37 mouse cellular contexts compared by ENCODE assay signal in genomic region chr2:118782303-118782702, GRCm38 (mm10). TPM values are rescaled to one million over a fixed set of nuclear protein-coding genes. Genes with fewer than 3 reads are reported as not detected.
DNase-seq lines count a peak whose midpoint lies in the region; ATAC-seq and TF ChIP-seq lines count a peak whose summit lies in the region.
"Had no signal": no experiment of that assay in that cellular context is flagged by ENCODE, and none has a peak within 500 bp of the region (broad histone marks: within the 10 kb centered on the region; RNA-seq: fewer than 3 reads in every experiment).

No protein-coding gene starts in this region.

- H3K9ac ChIP-seq in liver, postnatal 0 days (replicated peaks) = no peak overlapping the region
- H3K9ac ChIP-seq in liver, embryonic 12.5 days = no peak overlapping the region
- H3K9ac ChIP-seq in midbrain, embryonic 11.5 days (ENCODE audit: low read length) = no peak overlapping the region
- H3K9ac ChIP-seq: embryonic facial prominence, embryonic 15.5 days; hindbrain, embryonic 12.5 days; limb, embryonic 12.5 days; liver, embryonic 13.5 days; lung, embryonic 15.5 days had no signal

- H3K27me3 ChIP-seq in liver, postnatal 0 days (ENCODE audit: insufficient read depth, low read length) = peaks cover 10% of the 10 kb centered on the region; the same call in 1 of the 2 replicates
- peaks cover 46% of the 10 kb centered on the region for H3K27me3 ChIP-seq in liver, embryonic 12.5 days (replicated peaks)
- H3K27me3 ChIP-seq in midbrain, embryonic 11.5 days (ENCODE audit: control insufficient read depth, insufficient read depth, low read length) = no peaks in the 10 kb centered on the region
- H3K27me3 ChIP-seq in limb, embryonic 10.5 days (ENCODE audit: low read depth, poor library complexity, severe bottlenecking) = peaks cover 17% of the 10 kb centered on the region

- peaks cover 11% of the 10 kb centered on the region for H3K4me1 ChIP-seq in liver, postnatal 0 days (ENCODE audit: insufficient read depth)
- H3K4me1 ChIP-seq in liver, embryonic 12.5 days = peaks cover 41% of the 10 kb centered on the region
- peaks cover 6% of the 10 kb centered on the region for H3K4me1 ChIP-seq in midbrain, embryonic 11.5 days (ENCODE audit: control insufficient read depth, insufficient read depth, low read length)
- peaks cover 14% of the 10 kb centered on the region for H3K4me1 ChIP-seq in limb, embryonic 10.5 days

- no peak for ATAC-seq in liver, postnatal 0 days
- ATAC-seq in liver, embryonic 12.5 days = no peak
- ATAC-seq in midbrain, embryonic 11.5 days (ENCODE audit: low FRiP score) = no peak
- ATAC-seq: forebrain, embryonic 14.5 days; hindbrain, postnatal 0 days had no signal

- H3K4me2 ChIP-seq in liver, postnatal 0 days (ENCODE audit: low read depth, low read length) = no peak overlapping the region
- no peak overlapping the region for H3K4me2 ChIP-seq in liver, embryonic 12.5 days
- H3K4me2 ChIP-seq in midbrain, embryonic 11.5 days = no peak overlapping the region
- H3K4me2 ChIP-seq: embryonic facial prominence, embryonic 15.5 days; heart, embryonic 11.5 days; hindbrain, embryonic 12.5 days; limb, embryonic 12.5 days; liver, embryonic 13.5 days; lung, embryonic 15.5 days had no signal

- no peak for TF ChIP-seq CTCF in liver, postnatal 0 days (IDR thresholded peaks at IDR 0.05; ENCODE audit: low read depth)
- no peak for TF ChIP-seq CTCF in layer of hippocampus, adult 2 months (conservative IDR thresholded peaks at IDR 0.05)

- peak; percentile 41 for TF ChIP-seq EP300 in liver, postnatal 0 days (IDR thresholded peaks at IDR 0.05; ENCODE audit: low read depth)

- 28% methylated on average over 4 of the region's 4 CpGs for WGBS in liver, postnatal 0 days (ENCODE audit: insufficient replicate concordance)
- 27% methylated on average over 4 of the region's 4 CpGs for WGBS in liver, embryonic 12.5 days (ENCODE audit: insufficient replicate concordance)
- 69% methylated on average over 4 of the region's 4 CpGs for WGBS in midbrain, embryonic 11.5 days
- WGBS in limb, embryonic 10.5 days = 71% methylated on average over 4 of the region's 4 CpGs

- no peak for DNase-seq in liver, postnatal 0 days
- DNase-seq in 416B (ENCODE audit: low read depth) = peak; percentile 77
- DNase-seq in MN1 (ENCODE audit: low spot score) = peak; percentile 44
- peak; percentile 39 for DNase-seq in lung, postnatal 10 days
- DNase-seq in layer of hippocampus, adult 2 months (ENCODE audit: low spot score in 2 of 2) = no peak
- no peak for DNase-seq in midbrain, embryonic 11.5 days (ENCODE audit: low spot score, missing footprints)
- no peak for DNase-seq in limb, embryonic 10.5 days (ENCODE audit: low spot score)
- DNase-seq: adrenal gland, postnatal 14 days; cerebellum, adult 18-20 months; cerebellum, postnatal 14 days; gastrocnemius, adult 2 months; gastrocnemius, postnatal 36 days; heart, adult 18-20 months; heart, postnatal 36 days; kidney, adult 11 months; kidney, postnatal 14 days; liver, embryonic 13.5 days; midbrain, embryonic 14.5 days; retina, postnatal 1 day; right cerebral cortex, postnatal 14 days had no signal

- no peaks in the 10 kb centered on the region for H3K9me3 ChIP-seq in liver, postnatal 0 days (ENCODE audit: low read length)
- H3K9me3 ChIP-seq in liver, embryonic 12.5 days (replicated peaks) = no peaks in the 10 kb centered on the region
- no peaks in the 10 kb centered on the region for H3K9me3 ChIP-seq in midbrain, embryonic 11.5 days (ENCODE audit: control insufficient read depth, low read length)
- H3K9me3 ChIP-seq in limb, embryonic 10.5 days (replicated peaks) = no peaks in the 10 kb centered on the region
- H3K9me3 ChIP-seq: embryonic facial prominence, embryonic 10.5 days; embryonic facial prominence, embryonic 15.5 days; hindbrain, embryonic 12.5 days; limb, embryonic 12.5 days; liver, embryonic 13.5 days; lung, embryonic 15.5 days; megakaryocyte, embryonic 14.5 days had no signal

- no peak overlapping the region for H3K4me3 ChIP-seq in liver, postnatal 0 days (ENCODE audit: low read depth, low read length)
- no peak overlapping the region for H3K4me3 ChIP-seq in liver, embryonic 12.5 days
- H3K4me3 ChIP-seq in layer of hippocampus, adult 2 months = no peak overlapping the region
- H3K4me3 ChIP-seq in midbrain, embryonic 11.5 days (ENCODE audit: low read depth, low read length) = no peak overlapping the region
- no peak overlapping the region for H3K4me3 ChIP-seq in limb, embryonic 10.5 days
- H3K4me3 ChIP-seq: embryonic facial prominence, embryonic 10.5 days; embryonic facial prominence, embryonic 15.5 days; gastrocnemius, adult 2 months; hindbrain, embryonic 12.5 days; limb, embryonic 12.5 days; liver, embryonic 13.5 days; lung, embryonic 15.5 days; megakaryocyte, embryonic 14.5 days had no signal

- no peak overlapping the region for H3K27ac ChIP-seq in liver, postnatal 0 days (ENCODE audit: low read depth)
- no peak overlapping the region for H3K27ac ChIP-seq in liver, embryonic 12.5 days
- H3K27ac ChIP-seq in layer of hippocampus, adult 2 months = no peak overlapping the region
- no peak overlapping the region for H3K27ac ChIP-seq in midbrain, embryonic 11.5 days (ENCODE audit: low read depth, low read length)
- no peak overlapping the region for H3K27ac ChIP-seq in limb, embryonic 10.5 days
- H3K27ac ChIP-seq: embryonic facial prominence, embryonic 10.5 days; embryonic facial prominence, embryonic 15.5 days; gastrocnemius, adult 2 months; hindbrain, embryonic 12.5 days; hindbrain, postnatal 0 days; limb, embryonic 12.5 days; liver, embryonic 13.5 days; lung, embryonic 15.5 days had no signal

- H3K36me3 ChIP-seq in liver, postnatal 0 days (replicated peaks; ENCODE audit: insufficient read depth, low read length) = no peaks in the 10 kb centered on the region
- H3K36me3 ChIP-seq in liver, embryonic 12.5 days = no peaks in the 10 kb centered on the region
- no peaks in the 10 kb centered on the region for H3K36me3 ChIP-seq in midbrain, embryonic 11.5 days (ENCODE audit: control insufficient read depth, insufficient read depth, low read length)
- H3K36me3 ChIP-seq in limb, embryonic 10.5 days = no peaks in the 10 kb centered on the region
- H3K36me3 ChIP-seq: embryonic facial prominence, embryonic 10.5 days; embryonic facial prominence, embryonic 15.5 days; limb, embryonic 12.5 days; liver, embryonic 13.5 days; lung, embryonic 15.5 days had no signal

RNA-seq across cellular contexts. Expression of gene Disp2, which starts 2.8 kb away (rescaled TPM):
- polyA plus RNA-seq in liver, postnatal 0 days (2015; fragmentation: Nextera tagmentation; extraction: Ambion mirVana) = 0.06 and 0.14 TPM in 2 replicates
- polyA plus RNA-seq in liver, embryonic 12.5 days (2016; fragmentation: Nextera tagmentation; extraction: Ambion mirVana) = 0.35 and 0.37 TPM in 2 replicates
- 100 to 1,000 TPM; 263 to 273 TPM for total RNA-seq in layer of hippocampus, adult 2 months (2021)
- 7.8 and 8.0 TPM in 2 replicates for polyA plus RNA-seq in midbrain, embryonic 11.5 days (2014; fragmentation: Nextera tagmentation; extraction: Ambion mirVana)
- 0.04 and 0.11 TPM in 2 replicates for polyA plus RNA-seq in limb, embryonic 10.5 days (2016; fragmentation: Nextera tagmentation; extraction: Ambion mirVana)
- total RNA-seq: gastrocnemius, adult 2 months; gastrocnemius, postnatal 36 days; monocyte, adult 5-6 weeks had no signal

RNA-seq across cellular contexts. Expression of gene Phgr1, which starts 9.7 kb away (rescaled TPM):
- not detected in 2 replicates for polyA plus RNA-seq in liver, postnatal 0 days (2015; fragmentation: Nextera tagmentation; extraction: Ambion mirVana)
- polyA plus RNA-seq in liver, embryonic 12.5 days (2016; fragmentation: Nextera tagmentation; extraction: Ambion mirVana) = not detected in 2 replicates
- not detected for total RNA-seq in layer of hippocampus, adult 2 months (2021)
- not detected in 2 replicates for polyA plus RNA-seq in midbrain, embryonic 11.5 days (2014; fragmentation: Nextera tagmentation; extraction: Ambion mirVana)
- not detected in 2 replicates for polyA plus RNA-seq in limb, embryonic 10.5 days (2016; fragmentation: Nextera tagmentation; extraction: Ambion mirVana)
- total RNA-seq: adrenal gland, postnatal 14 days; gastrocnemius, adult 2 months; gastrocnemius, postnatal 36 days; heart, adult 18-20 months; heart, postnatal 36 days; hindbrain, postnatal 0 days; layer of hippocampus, postnatal 10 days; left cerebral cortex, adult 18-20 months; left cerebral cortex, postnatal 14 days; monocyte, adult 5-6 weeks had no signal
- polyA plus RNA-seq: embryonic facial prominence, embryonic 10.5 days; forebrain, embryonic 14.5 days; frontal cortex, adult 2 months; heart, embryonic 11.5 days; hindbrain, embryonic 12.5 days; hindbrain, postnatal 0 days; kidney, embryonic 14.5 days; limb, embryonic 12.5 days; liver, embryonic 13.5 days; lung, embryonic 15.5 days; midbrain, embryonic 14.5 days; neural tube, embryonic 14.5 days had no signal

RNA-seq across cellular contexts. Expression of gene Ccdc9b, which starts 19.8 kb away (rescaled TPM):
- polyA plus RNA-seq in liver, postnatal 0 days (2015; fragmentation: Nextera tagmentation; extraction: Ambion mirVana) = 0.36 and 0.52 TPM in 2 replicates
- polyA plus RNA-seq in liver, embryonic 12.5 days (2016; fragmentation: Nextera tagmentation; extraction: Ambion mirVana) = 0.36 and 0.39 TPM in 2 replicates
- 1 to 10 TPM; 7.6 to 9.6 TPM for total RNA-seq in layer of hippocampus, adult 2 months (2021)
- polyA plus RNA-seq in midbrain, embryonic 11.5 days (2014; fragmentation: Nextera tagmentation; extraction: Ambion mirVana) = 0.86 and 0.92 TPM in 2 replicates
- polyA plus RNA-seq in limb, embryonic 10.5 days (2016; fragmentation: Nextera tagmentation; extraction: Ambion mirVana) = 0.05 and 0.08 TPM in 2 replicates

RNA-seq across cellular contexts. Expression of gene Knstrn, which starts 31.5 kb away (rescaled TPM):
- polyA plus RNA-seq in liver, postnatal 0 days (2015; fragmentation: Nextera tagmentation; extraction: Ambion mirVana) = 28.8 and 31.4 TPM in 2 replicates
- 92.8 and 95.2 TPM in 2 replicates for polyA plus RNA-seq in liver, embryonic 12.5 days (2016; fragmentation: Nextera tagmentation; extraction: Ambion mirVana)
- total RNA-seq in layer of hippocampus, adult 2 months (2021) = 1 to 10 TPM; 1.5 to 3.2 TPM
- polyA plus RNA-seq in midbrain, embryonic 11.5 days (2014; fragmentation: Nextera tagmentation; extraction: Ambion mirVana) = 201 and 203 TPM in 2 replicates
- 150 and 157 TPM in 2 replicates for polyA plus RNA-seq in limb, embryonic 10.5 days (2016; fragmentation: Nextera tagmentation; extraction: Ambion mirVana)

RNA-seq across cellular contexts. Expression of gene Inafm2, which starts 36.7 kb away (rescaled TPM):
- polyA plus RNA-seq in liver, postnatal 0 days (2015; fragmentation: Nextera tagmentation; extraction: Ambion mirVana) = 14.0 and 14.7 TPM in 2 replicates
- 23.1 TPM in 2 replicates for polyA plus RNA-seq in liver, embryonic 12.5 days (2016; fragmentation: Nextera tagmentation; extraction: Ambion mirVana)
- 10 to 100 TPM; 62.1 to 66.7 TPM for total RNA-seq in layer of hippocampus, adult 2 months (2021)
- polyA plus RNA-seq in midbrain, embryonic 11.5 days (2014; fragmentation: Nextera tagmentation; extraction: Ambion mirVana) = 36.0 and 39.9 TPM in 2 replicates
- polyA plus RNA-seq in limb, embryonic 10.5 days (2016; fragmentation: Nextera tagmentation; extraction: Ambion mirVana) = 16.1 and 16.3 TPM in 2 replicates

Comparison
In these comparisons a context has a peak if more than half of its experiments do, and no peak if none do; other contexts are left out.
1. DNase-seq: peak in 416B (single experiment), MN1 (single experiment) and lung, postnatal 10 days (single experiment); none in liver, postnatal 0 days (single experiment), layer of hippocampus, adult 2 months (0 of 2), midbrain, embryonic 11.5 days (single experiment) and limb, embryonic 10.5 days (single experiment).